ENCODE assay signal across 41 mouse cellular contexts in genomic region chr6:129678873-129679272, GRCm38 (mm10). TPM values are rescaled to one million over a fixed set of nuclear protein-coding genes. Genes with fewer than 3 reads are reported as not detected.
"Had no signal": no experiment of that assay in that cellular context is flagged by ENCODE, and none has a peak within 500 bp of the region (broad histone marks: within the 10 kb centered on the region; RNA-seq: fewer than 3 reads in every experiment).

Klrc1 (minus strand) TSS chr6:129678973.

- H3K36me3 ChIP-seq: limb, embryonic 10.5 days; limb, embryonic 12.5 days; limb, embryonic 13.5 days; limb, embryonic 15.5 days; liver, embryonic 12.5 days; liver, embryonic 13.5 days; liver, embryonic 15.5 days; lung, embryonic 15.5 days; midbrain, embryonic 10.5 days; midbrain, embryonic 12.5 days; midbrain, embryonic 13.5 days; midbrain, embryonic 15.5 days had no signal

- H3K9me3 ChIP-seq: limb, embryonic 10.5 days; limb, embryonic 12.5 days; limb, embryonic 13.5 days; limb, embryonic 15.5 days; liver, embryonic 12.5 days; liver, embryonic 13.5 days; liver, embryonic 15.5 days; lung, embryonic 15.5 days; megakaryocyte, embryonic 14.5 days; midbrain, embryonic 10.5 days; midbrain, embryonic 12.5 days; midbrain, embryonic 15.5 days had no signal

- H3K27ac ChIP-seq: left cerebral cortex, adult 2 months; limb, embryonic 10.5 days; limb, embryonic 12.5 days; limb, embryonic 13.5 days; limb, embryonic 15.5 days; liver, embryonic 12.5 days; liver, embryonic 13.5 days; liver, embryonic 14.5 days; liver, embryonic 15.5 days; lung, embryonic 15.5 days; macrophage; midbrain, embryonic 10.5 days; midbrain, embryonic 12.5 days; midbrain, embryonic 13.5 days; midbrain, embryonic 15.5 days had no signal

- H3K4me1 ChIP-seq: limb, embryonic 10.5 days; limb, embryonic 12.5 days; limb, embryonic 13.5 days; limb, embryonic 15.5 days; liver, embryonic 12.5 days; liver, embryonic 13.5 days; liver, embryonic 15.5 days; lung, embryonic 15.5 days; megakaryocyte, embryonic 14.5 days; midbrain, embryonic 10.5 days; midbrain, embryonic 12.5 days; midbrain, embryonic 13.5 days; midbrain, embryonic 15.5 days had no signal

- H3K4me2 ChIP-seq: limb, embryonic 12.5 days; limb, embryonic 13.5 days; limb, embryonic 15.5 days; liver, embryonic 11.5 days; liver, embryonic 12.5 days; liver, embryonic 13.5 days; liver, embryonic 15.5 days; lung, embryonic 14.5 days; lung, embryonic 15.5 days; midbrain, embryonic 11.5 days; midbrain, embryonic 12.5 days; midbrain, embryonic 13.5 days; midbrain, embryonic 15.5 days had no signal

- H3K9ac ChIP-seq: limb, embryonic 12.5 days; limb, embryonic 13.5 days; limb, embryonic 15.5 days; liver, embryonic 12.5 days; liver, embryonic 13.5 days; liver, embryonic 14.5 days; liver, embryonic 15.5 days; liver, postnatal 0 days; lung, embryonic 14.5 days; lung, embryonic 15.5 days; midbrain, embryonic 12.5 days; midbrain, embryonic 13.5 days; midbrain, embryonic 15.5 days had no signal

- ATAC-seq: liver, embryonic 12.5 days; liver, postnatal 0 days; lung, postnatal 0 days; midbrain, embryonic 13.5 days; midbrain, embryonic 15.5 days; midbrain, embryonic 16.5 days had no signal

- H3K27me3 ChIP-seq: limb, embryonic 12.5 days; limb, embryonic 13.5 days; limb, embryonic 15.5 days; liver, embryonic 12.5 days; liver, embryonic 13.5 days; liver, embryonic 15.5 days; lung, embryonic 15.5 days; megakaryocyte, embryonic 14.5 days; midbrain, embryonic 12.5 days; midbrain, embryonic 13.5 days; midbrain, embryonic 15.5 days had no signal

- H3K4me3 ChIP-seq: left cerebral cortex, adult 2 months; limb, embryonic 10.5 days; limb, embryonic 12.5 days; limb, embryonic 13.5 days; limb, embryonic 15.5 days; liver, embryonic 12.5 days; liver, embryonic 13.5 days; liver, embryonic 15.5 days; lung, embryonic 15.5 days; megakaryocyte, embryonic 14.5 days; midbrain, embryonic 10.5 days; midbrain, embryonic 12.5 days; midbrain, embryonic 13.5 days; midbrain, embryonic 15.5 days; myocyte had no signal

- DNase-seq: left cerebral cortex, postnatal 4 days; liver; liver, embryonic 13.5 days; liver, postnatal 0 days; lung, adult 18-20 months; lung, adult 2 months; lung, embryonic 14.5 days; lung, postnatal 10 days; lung, postnatal 14 days; lung, postnatal 36 days; lung, postnatal 4 days; midbrain, embryonic 14.5 days had no signal

RNA-seq across cellular contexts. Expression of gene Klrc1, which starts in this region (rescaled TPM):
- total RNA-seq: left cerebral cortex, adult 2 months; left cerebral cortex, adult 8-10 months; left cerebral cortex, postnatal 10 days; left cerebral cortex, postnatal 14 days; left cerebral cortex, postnatal 25 days; left cerebral cortex, postnatal 36 days; left cerebral cortex, postnatal 4 days; midbrain, postnatal 0 days had no signal
- polyA plus RNA-seq: limb, embryonic 10.5 days; limb, embryonic 11.5 days; limb, embryonic 12.5 days; limb, embryonic 13.5 days; limb, embryonic 14.5 days; limb, embryonic 15.5 days; liver, embryonic 11.5 days; liver, embryonic 12.5 days; liver, embryonic 13.5 days; lung, embryonic 14.5 days; midbrain, embryonic 10.5 days; midbrain, embryonic 11.5 days; midbrain, embryonic 12.5 days; midbrain, embryonic 13.5 days; midbrain, embryonic 14.5 days; midbrain, embryonic 15.5 days; midbrain, embryonic 16.5 days; midbrain, postnatal 0 days; myocyte; neural tube, embryonic 11.5 days had no signal
